9 mouse cellular contexts compared by ENCODE assay signal in the genomic region with DNA sequence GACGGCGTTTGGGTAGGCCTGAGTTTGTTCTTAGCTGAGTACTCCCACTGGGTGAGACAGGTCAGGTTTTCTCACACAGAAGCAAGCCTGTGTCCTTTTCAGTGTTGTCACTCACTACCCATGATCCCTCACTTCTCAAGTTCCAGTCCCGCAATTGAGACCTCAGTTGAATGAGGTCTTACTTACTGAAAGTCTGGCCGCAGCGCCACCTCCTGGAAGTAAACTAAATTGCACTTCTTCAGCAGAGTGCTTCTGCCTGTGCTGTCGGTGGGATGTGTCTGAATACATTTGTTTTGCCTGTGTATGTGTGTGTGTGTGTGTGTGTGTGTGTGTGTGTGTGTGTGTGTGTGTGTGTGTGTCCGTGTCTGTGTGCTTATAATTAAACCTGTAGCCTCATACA. TPM values are rescaled to one million over a fixed set of nuclear protein-coding genes. Genes with fewer than 3 reads are reported as not detected.
DNase-seq lines count a peak whose midpoint lies in the region; ATAC-seq lines count a peak whose summit lies in the region.
"Had no signal": no experiment of that assay in that cellular context is flagged by ENCODE, and none has a peak within 500 bp of the region (broad histone marks: within the 10 kb centered on the region; RNA-seq: fewer than 3 reads in every experiment).

No protein-coding gene starts in this region.

- H3K36me3 ChIP-seq in midbrain, embryonic 11.5 days (ENCODE audit: control insufficient read depth, insufficient read depth, low read length): no peaks in the 10 kb centered on the region
- H3K36me3 ChIP-seq in midbrain, embryonic 13.5 days: no peaks in the 10 kb centered on the region
- H3K36me3 ChIP-seq in liver, embryonic 13.5 days: no peaks in the 10 kb centered on the region

- H3K4me3 ChIP-seq in midbrain, embryonic 11.5 days (ENCODE audit: low read depth, low read length): no peak overlapping the region
- no peak overlapping the region for H3K4me3 ChIP-seq in midbrain, embryonic 13.5 days (replicated peaks)
- H3K4me3 ChIP-seq in liver, embryonic 13.5 days (replicated peaks): no peak overlapping the region

- no peak overlapping the region for H3K4me2 ChIP-seq in midbrain, embryonic 11.5 days
- no peak overlapping the region for H3K4me2 ChIP-seq in midbrain, embryonic 13.5 days (replicated peaks)
- no peak overlapping the region for H3K4me2 ChIP-seq in liver, embryonic 13.5 days

- no peak overlapping the region for H3K9ac ChIP-seq in midbrain, embryonic 11.5 days (ENCODE audit: low read length)
- H3K9ac ChIP-seq in midbrain, embryonic 13.5 days (replicated peaks): no peak overlapping the region
- H3K9ac ChIP-seq in liver, embryonic 13.5 days: no peak overlapping the region

- H3K9me3 ChIP-seq in midbrain, embryonic 11.5 days (ENCODE audit: control insufficient read depth, low read length): no peaks in the 10 kb centered on the region
- no peaks in the 10 kb centered on the region for H3K9me3 ChIP-seq in midbrain, embryonic 13.5 days
- no peaks in the 10 kb centered on the region for H3K9me3 ChIP-seq in liver, embryonic 13.5 days (replicated peaks)

- 17% methylated on average over 7 of the region's 7 CpGs for WGBS in midbrain, embryonic 11.5 days
- 16% methylated on average over 7 of the region's 7 CpGs for WGBS in midbrain, embryonic 13.5 days
- WGBS in liver, embryonic 13.5 days (ENCODE audit: insufficient replicate concordance): 17% methylated on average over 7 of the region's 7 CpGs

- peak; percentile 99 for DNase-seq in midbrain, embryonic 11.5 days (ENCODE audit: low spot score, missing footprints)
- DNase-seq in adrenal gland, adult 2 months: peak; percentile 59
- DNase-seq in embryo, embryonic 10 days (ENCODE audit: low spot score): peak; percentile 91
- DNase-seq in liver, embryonic 13.5 days: peak; percentile 36
- peak; percentile 85 to 86 for DNase-seq in right cerebral cortex, postnatal 10 days (ENCODE audit: low spot score in 2 of 2)
- DNase-seq in yolk sac, embryonic 10.5 days (ENCODE audit: low spot score): peak; percentile 39

- peaks cover 73% of the 10 kb centered on the region for H3K27me3 ChIP-seq in midbrain, embryonic 11.5 days (ENCODE audit: control insufficient read depth, insufficient read depth, low read length)
- H3K27me3 ChIP-seq in midbrain, embryonic 13.5 days: peaks cover 85% of the 10 kb centered on the region
- peaks cover 82% of the 10 kb centered on the region for H3K27me3 ChIP-seq in liver, embryonic 13.5 days

- ATAC-seq in midbrain, embryonic 11.5 days (ENCODE audit: low FRiP score): no peak
- no peak for ATAC-seq in midbrain, embryonic 13.5 days
- peak; percentile 68 for ATAC-seq in inflammation-experienced regulatory T-cells, adult 6 months
- ATAC-seq in liver, embryonic 13.5 days (ENCODE audit: low read depth): no peak

- H3K4me1 ChIP-seq in midbrain, embryonic 11.5 days (ENCODE audit: control insufficient read depth, insufficient read depth, low read length): peaks cover 46% of the 10 kb centered on the region
- peaks cover 52% of the 10 kb centered on the region for H3K4me1 ChIP-seq in midbrain, embryonic 13.5 days (replicated peaks)
- H3K4me1 ChIP-seq in liver, embryonic 13.5 days (replicated peaks): peaks cover 7% of the 10 kb centered on the region

- no peak overlapping the region for H3K27ac ChIP-seq in midbrain, embryonic 11.5 days (ENCODE audit: low read depth, low read length)
- no peak overlapping the region for H3K27ac ChIP-seq in midbrain, embryonic 13.5 days
- H3K27ac ChIP-seq in liver, embryonic 13.5 days: no peak overlapping the region

RNA-seq across cellular contexts. Expression of a gene that starts 14.2 kb away (rescaled TPM):
- polyA plus RNA-seq in midbrain, embryonic 11.5 days (2014; fragmentation: Nextera tagmentation; extraction: Ambion mirVana): 6.1 and 8.0 TPM in 2 replicates
- 3.6 and 4.4 TPM in 2 replicates for polyA plus RNA-seq in midbrain, embryonic 13.5 days (2015; fragmentation: Nextera tagmentation; extraction: Ambion mirVana)
- total RNA-seq in adrenal gland, adult 2 months (2021): not detected
- not detected in 2 replicates for polyA plus RNA-seq in adrenal gland, adult 2 months (2012; rRNA removed)
- not detected for polyA plus RNA-seq in inflammation-experienced regulatory T-cells, adult 6 months (2017; shearing (Covaris generic))
- not detected in 2 replicates for polyA plus RNA-seq in liver, embryonic 13.5 days (2015; fragmentation: Nextera tagmentation; extraction: Ambion mirVana)
- polyA plus RNA-seq: heart, embryonic 14.5 days had no signal

RNA-seq across cellular contexts. Expression of a gene that starts 19.3 kb away (rescaled TPM):
- polyA plus RNA-seq in midbrain, embryonic 11.5 days (2014; fragmentation: Nextera tagmentation; extraction: Ambion mirVana): 7.6 and 8.8 TPM in 2 replicates
- polyA plus RNA-seq in midbrain, embryonic 13.5 days (2015; fragmentation: Nextera tagmentation; extraction: Ambion mirVana): 88.6 and 92.6 TPM in 2 replicates
- 1 to 10 TPM; 5.7 to 5.9 TPM for total RNA-seq in adrenal gland, adult 2 months (2021)
- polyA plus RNA-seq in adrenal gland, adult 2 months (2012; rRNA removed): 13.9 and 21.2 TPM in 2 replicates
- polyA plus RNA-seq in inflammation-experienced regulatory T-cells, adult 6 months (2017; shearing (Covaris generic)): not detected
- 0.12 and 0.33 TPM in 2 replicates for polyA plus RNA-seq in liver, embryonic 13.5 days (2015; fragmentation: Nextera tagmentation; extraction: Ambion mirVana)

RNA-seq across cellular contexts. Expression of a gene that starts 26.6 kb away (rescaled TPM):
- 58.9 and 62.6 TPM in 2 replicates for polyA plus RNA-seq in midbrain, embryonic 11.5 days (2014; fragmentation: Nextera tagmentation; extraction: Ambion mirVana)
- 61.1 and 62.9 TPM in 2 replicates for polyA plus RNA-seq in midbrain, embryonic 13.5 days (2015; fragmentation: Nextera tagmentation; extraction: Ambion mirVana)
- 10 to 100 TPM; 26.6 to 26.8 TPM for total RNA-seq in adrenal gland, adult 2 months (2021)
- 13.5 and 16.4 TPM in 2 replicates for polyA plus RNA-seq in adrenal gland, adult 2 months (2012; rRNA removed)
- polyA plus RNA-seq in inflammation-experienced regulatory T-cells, adult 6 months (2017; shearing (Covaris generic)): 10 to 100 TPM; 24.8 to 32.5 (median 28.0) TPM
- 28.8 and 31.3 TPM in 2 replicates for polyA plus RNA-seq in liver, embryonic 13.5 days (2015; fragmentation: Nextera tagmentation; extraction: Ambion mirVana)

RNA-seq across cellular contexts. Expression of a gene that starts 26.9 kb away (rescaled TPM):
- polyA plus RNA-seq in midbrain, embryonic 11.5 days (2014; fragmentation: Nextera tagmentation; extraction: Ambion mirVana): 36.3 and 43.1 TPM in 2 replicates
- 49.6 and 50.7 TPM in 2 replicates for polyA plus RNA-seq in midbrain, embryonic 13.5 days (2015; fragmentation: Nextera tagmentation; extraction: Ambion mirVana)
- total RNA-seq in adrenal gland, adult 2 months (2021): 10 to 100 TPM; 22.2 to 23.7 TPM
- 49.2 and 63.9 TPM in 2 replicates for polyA plus RNA-seq in adrenal gland, adult 2 months (2012; rRNA removed)
- 10 to 100 TPM; 25.0 to 30.1 (median 25.7) TPM for polyA plus RNA-seq in inflammation-experienced regulatory T-cells, adult 6 months (2017; shearing (Covaris generic))
- polyA plus RNA-seq in liver, embryonic 13.5 days (2015; fragmentation: Nextera tagmentation; extraction: Ambion mirVana): 22.9 and 23.6 TPM in 2 replicates

RNA-seq across cellular contexts. Expression of a gene that starts 30.1 kb away (rescaled TPM):
- not detected in 2 replicates for polyA plus RNA-seq in midbrain, embryonic 11.5 days (2014; fragmentation: Nextera tagmentation; extraction: Ambion mirVana)
- polyA plus RNA-seq in midbrain, embryonic 13.5 days (2015; fragmentation: Nextera tagmentation; extraction: Ambion mirVana): 0.46 TPM in 1 of 2 replicates, not detected in the other
- not detected for total RNA-seq in adrenal gland, adult 2 months (2021)
- polyA plus RNA-seq in adrenal gland, adult 2 months (2012; rRNA removed): not detected in 2 replicates
- not detected for polyA plus RNA-seq in inflammation-experienced regulatory T-cells, adult 6 months (2017; shearing (Covaris generic))
- polyA plus RNA-seq in liver, embryonic 13.5 days (2015; fragmentation: Nextera tagmentation; extraction: Ambion mirVana): not detected in 2 replicates
- polyA plus RNA-seq: heart, embryonic 14.5 days had no signal

Comparison
In these comparisons a context has a peak if more than half of its experiments do, and no peak if none do; other contexts are left out.
1. DNase-seq: peak in every context shown above with its lines; median percentile 99 in midbrain, embryonic 11.5 days; 91 in embryo, embryonic 10 days; 86 in right cerebral cortex, postnatal 10 days; 59 in adrenal gland, adult 2 months; 39 in yolk sac, embryonic 10.5 days; 36 in liver, embryonic 13.5 days.